12 mouse cellular contexts compared by ENCODE assay signal in the genomic region with DNA sequence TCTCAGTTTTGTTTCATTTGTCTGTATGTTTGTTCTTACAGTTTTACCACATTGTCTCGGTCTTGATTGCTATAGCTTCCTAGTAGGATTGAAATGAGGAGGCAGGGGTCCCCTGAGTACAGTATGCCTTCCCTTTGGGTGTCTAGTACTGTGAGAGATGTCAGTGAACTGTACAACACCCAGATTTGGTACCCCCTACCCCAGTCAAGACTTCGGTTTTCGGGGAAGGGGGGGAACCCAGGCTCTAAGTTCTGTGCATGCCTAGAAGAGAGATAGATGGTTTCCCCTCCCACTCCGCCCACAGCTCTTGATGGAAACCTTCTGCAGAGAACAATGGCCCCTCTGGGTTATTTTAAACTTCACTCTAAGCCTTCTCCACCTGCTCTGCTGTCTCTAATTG. TPM values are rescaled to one million over a fixed set of nuclear protein-coding genes. Genes with fewer than 3 reads are reported as not detected.
A peak's percentile ranks its signal among the peaks of the same experiment; 100 is the strongest.
DNase-seq lines count a peak whose midpoint lies in the region; ATAC-seq and TF ChIP-seq lines count a peak whose summit lies in the region.
"Had no signal": no experiment of that assay in that cellular context is flagged by ENCODE, and none has a peak within 500 bp of the region (broad histone marks: within the 10 kb centered on the region; RNA-seq: fewer than 3 reads in every experiment).

Gene Ppp1r16b (plus strand): TSS at position 301 of the 400 bp plus-strand sequence.

- DNase-seq in frontal cortex, adult 2 months (ENCODE audit: extremely low spot score in 1 of 2, low spot score in 1 of 2): no peak
- DNase-seq in left cerebral cortex, adult 2 months (ENCODE audit: extremely low spot score in 1 of 2, low spot score in 2 of 2): no peak
- no peak for DNase-seq in left cerebral cortex, adult 9 months (ENCODE audit: low spot score in 2 of 2)
- DNase-seq in heart, postnatal 14 days: no peak
- no peak for DNase-seq in midbrain, embryonic 14.5 days
- DNase-seq in right cerebral cortex, postnatal 4 days: no peak
- DNase-seq: kidney, adult 9 months had no signal

- no peak for ATAC-seq in frontal cortex, adult (ENCODE audit: low TSS enrichment)
- ATAC-seq in midbrain, embryonic 14.5 days (ENCODE audit: low FRiP score, low TSS enrichment): no peak
- no peak for ATAC-seq in erythroblast, adult 5-6 weeks (replicated peaks; ENCODE audit: low FRiP score, poor library complexity, severe bottlenecking)

- WGBS in midbrain, embryonic 14.5 days: 90% methylated on average over 4 of the region's 4 CpGs

- H3K36me3 ChIP-seq in midbrain, embryonic 14.5 days (ENCODE audit: control insufficient read depth, insufficient read depth, low read length): no peaks in the 10 kb centered on the region
- H3K36me3 ChIP-seq: embryonic facial prominence, embryonic 10.5 days; midbrain, embryonic 12.5 days; stomach, embryonic 15.5 days had no signal

- peaks cover 19% of the 10 kb centered on the region for H3K4me1 ChIP-seq in midbrain, embryonic 14.5 days (ENCODE audit: control insufficient read depth, insufficient read depth, low read length)

- H3K9ac ChIP-seq in midbrain, embryonic 14.5 days (replicated peaks; ENCODE audit: low read length): no peak within 1 kb of the TSS
- H3K9ac ChIP-seq: midbrain, embryonic 12.5 days; stomach, embryonic 15.5 days had no signal

- no peak for TF ChIP-seq CTCF in left cerebral cortex, adult 2 months (IDR thresholded peaks at IDR 0.05)

- no peak within 1 kb of the TSS for H3K4me3 ChIP-seq in left cerebral cortex, adult 2 months
- no peak within 1 kb of the TSS for H3K4me3 ChIP-seq in midbrain, embryonic 14.5 days (replicated peaks; ENCODE audit: low read depth, low read length)

- H3K27ac ChIP-seq in left cerebral cortex, adult 2 months: peak within 1 kb of the TSS; percentile 90
- no peak within 1 kb of the TSS; the same call in 1 of the 2 replicates for H3K27ac ChIP-seq in midbrain, embryonic 14.5 days (replicated peaks; ENCODE audit: low read depth, low read length)
- H3K27ac ChIP-seq: embryonic facial prominence, embryonic 10.5 days; stomach, embryonic 15.5 days had no signal

- H3K4me2 ChIP-seq in midbrain, embryonic 14.5 days (ENCODE audit: low read length): no peak within 1 kb of the TSS

- no peaks in the 10 kb centered on the region for H3K9me3 ChIP-seq in midbrain, embryonic 14.5 days (ENCODE audit: control insufficient read depth, low read length)
- H3K9me3 ChIP-seq: embryonic facial prominence, embryonic 10.5 days; midbrain, embryonic 12.5 days; stomach, embryonic 15.5 days had no signal

- intact Hi-C loops in left cerebral cortex, adult 2 months (cut with DNase I): no loop called here
- intact Hi-C loops in heart, postnatal 14 days (cut with DNase I): loop anchor here (5.0 kb wide), 2 partner anchors 37 to 77 kb away; no protein-coding TSS in a partner anchor

- 0 out of 2 replicates have a peak, but pooled peaks cover 9% of the 10 kb centered on the region for H3K27me3 ChIP-seq in midbrain, embryonic 14.5 days (ENCODE audit: control insufficient read depth, insufficient read depth, low read length)

RNA-seq across cellular contexts. Expression of gene Ppp1r16b, which starts in this region (rescaled TPM):
- polyA plus RNA-seq in frontal cortex, adult 2 months (2012; rRNA removed): 38.4 and 43.2 TPM in 2 replicates
- total RNA-seq in left cerebral cortex, adult 2 months (2021): 100 to 1,000 TPM; 135 to 138 TPM
- total RNA-seq in heart, postnatal 14 days (2021): 10 to 100 TPM; 17.0 to 20.2 TPM
- 16.1 and 21.0 TPM in 2 replicates for polyA plus RNA-seq in midbrain, embryonic 14.5 days (2014; fragmentation: Nextera tagmentation; extraction: Ambion mirVana)
- total RNA-seq in erythroblast, adult 5-6 weeks (2015; ENCODE audit: low replicate concordance): not detected in 2 replicates
- total RNA-seq in erythroblast, adult 5-6 weeks (2017; ENCODE audit: low replicate concordance): 0.14 TPM in 1 of 2 replicates, not detected in the other

Comparison
In these comparisons a context has a peak if more than half of its experiments do, and no peak if none do; other contexts are left out.
1. RNA of gene Ppp1r16b (total RNA-seq): 135 to 138 TPM in left cerebral cortex, adult 2 months and 17.0 to 20.2 TPM in heart, postnatal 14 days; 0.14 TPM in erythroblast, adult 5-6 weeks; every median in the first group is over 10 times any median in the second.
2. RNA of gene Ppp1r16b (total RNA-seq): 135 to 138 TPM in left cerebral cortex, adult 2 months; 17.0 to 20.2 TPM in heart, postnatal 14 days; every median in the first group is over 4 times any median in the second.